Mouse (Mus musculus) cerebellum, adult 2 months (tissue): ENCODE measurements at regions not wholly inside any gene's neighbourhood (a gene's known extent, or its start where the extent isn't known, plus 50 kb on each side); places are given as distances from the start of the nearest gene placed in this dataset.

Experiments
- DNase-seq, 2 experiments: peaks; one replicate each; pipeline ENCODE4 v3.0.0; 2021
- H3K27ac ChIP-seq: fragments of 200-500 bp; 2 replicates; pipeline ENCODE4 v1.5.1; 2012; ENCODE audit warnings: low read length, control low read depth, inconsistent platforms; ENCODE audit not compliant: insufficient read depth
- H3K27me3 ChIP-seq: fragments of 200-500 bp; 2 replicates; pipeline ENCODE4 v1.6.1; 2012; ENCODE audit warnings: inconsistent platforms, mild to moderate bottlenecking, low read length, moderate library complexity; ENCODE audit not compliant: control insufficient read depth, insufficient read depth
- H3K4me1 ChIP-seq: fragments of 200-500 bp; 2 replicates; pipeline ENCODE4 v1.6.1; 2011; ENCODE audit warnings: low read length; ENCODE audit not compliant: control insufficient read depth, insufficient read depth
- H3K4me3 ChIP-seq: fragments of 200-500 bp; replicated peaks from 2 replicates; pipeline ENCODE3; 2011; ENCODE audit warnings: mild to moderate bottlenecking, low read depth, low read length, control low read depth; ENCODE audit not compliant: insufficient read depth
- CTCF ChIP-seq: fragments of 200-500 bp; IDR thresholded peaks from 2 replicates; pipeline ENCODE4 v1.5.1; 2011; ENCODE audit warnings: low read depth, mild to moderate bottlenecking, control low read depth, low read length, moderate library complexity, borderline replicate concordance; ENCODE audit not compliant: insufficient read depth
- POLR2A ChIP-seq: fragments of 200-500 bp; IDR thresholded peaks from 2 replicates; pipeline ENCODE4 v1.6.1; 2011; ENCODE audit warnings: low read length, control low read depth, borderline replicate concordance; ENCODE audit not compliant: insufficient read depth

GRCm38 (mm10) chr19:17892615-17893014 is 55.2 kb upstream of the Pcsk5 start:
- TF ChIP-seq POLR2A: no peak
- no peak for TF ChIP-seq CTCF
- no peak for DNase-seq
- Histone ChIP-seq H3K27ac (no peak overlapping the region), H3K4me3 (no peak overlapping the region), H3K4me1 (no peaks in the 10 kb centered on the region), H3K27me3 (no peaks in the 10 kb centered on the region)
